Mouse (Mus musculus): Measurements from ENCODE around the gene Samd10. TPM values are rescaled to one million over a fixed set of nuclear protein-coding genes. Genes with fewer than 3 reads are reported as not detected.
A peak's percentile ranks its signal among the peaks of the same experiment; 100 is the strongest.

Samd10 gene
- total RNA-seq (2021) = 1 to 10 TPM in 1 of 2 experiments, under 1 TPM in 1; 0.69 to 1.0 TPM
- long read RNA-seq, experiment 1, partial matches to known transcripts = 0 of 1 reads
- long read RNA-seq, experiment 1, other reads (novel, unspliced or antisense) = 0 of 1 reads
- long read RNA-seq, experiment 2, partial matches to known transcripts = 1 of 3 reads
- long read RNA-seq, experiment 2, other reads (novel, unspliced or antisense) = 0 of 3 reads

DNA sequence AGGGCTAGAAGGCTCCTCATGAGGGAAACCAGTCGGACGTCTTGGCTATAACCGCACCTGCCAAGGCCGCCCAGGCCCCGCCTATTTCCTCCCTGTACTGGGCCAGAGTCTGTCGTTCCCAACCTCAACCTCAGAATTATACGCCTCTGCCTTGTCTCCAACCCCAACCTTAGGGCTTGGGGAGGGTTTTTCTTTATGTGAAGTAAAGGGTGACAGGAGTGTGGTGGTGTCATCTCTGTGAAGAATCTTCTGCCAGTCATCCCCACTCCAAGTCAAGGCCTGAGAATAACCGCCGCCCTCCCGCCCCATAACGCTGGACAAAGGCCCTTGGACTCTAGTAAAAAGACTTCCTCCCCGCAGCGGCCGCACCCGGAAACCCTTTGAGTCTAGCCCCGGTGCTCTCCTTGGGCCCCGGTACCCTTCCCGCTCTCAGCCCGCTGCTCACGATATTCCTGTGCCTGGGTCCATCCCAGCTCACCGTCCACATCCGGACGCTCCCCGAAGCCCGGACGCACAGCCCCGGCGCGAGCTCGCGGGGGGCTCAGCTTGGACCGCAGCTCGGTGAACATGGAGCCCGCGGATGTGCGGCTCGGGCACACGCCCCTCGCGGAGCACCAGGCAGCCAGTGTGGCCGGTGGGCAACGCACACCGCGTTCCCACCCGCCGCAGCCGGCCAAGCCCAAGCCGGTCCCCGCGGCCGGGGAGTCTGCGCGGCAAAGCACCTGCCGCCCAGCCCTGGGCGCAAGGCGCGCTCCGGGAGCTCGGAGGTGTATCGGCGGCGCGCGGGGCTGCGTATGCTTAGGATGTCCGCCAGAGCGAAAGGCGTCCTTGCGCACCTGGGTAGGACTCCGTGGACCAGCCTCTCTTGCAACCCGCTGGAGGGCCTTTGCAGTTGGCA lies at the start of gene Samd10:
Gene Samd10, minus strand, starts transcription at position 759 of the 898 bp plus-strand sequence.
- intact Hi-C loops (cut with DNase I) = loop anchor here (10.0 kb wide), 1 partner anchor 414 kb away; the partner anchor contains the start of gene Ppdpf
- peak in 1 of 2 experiments; percentile 46 for DNase-seq

DNA sequence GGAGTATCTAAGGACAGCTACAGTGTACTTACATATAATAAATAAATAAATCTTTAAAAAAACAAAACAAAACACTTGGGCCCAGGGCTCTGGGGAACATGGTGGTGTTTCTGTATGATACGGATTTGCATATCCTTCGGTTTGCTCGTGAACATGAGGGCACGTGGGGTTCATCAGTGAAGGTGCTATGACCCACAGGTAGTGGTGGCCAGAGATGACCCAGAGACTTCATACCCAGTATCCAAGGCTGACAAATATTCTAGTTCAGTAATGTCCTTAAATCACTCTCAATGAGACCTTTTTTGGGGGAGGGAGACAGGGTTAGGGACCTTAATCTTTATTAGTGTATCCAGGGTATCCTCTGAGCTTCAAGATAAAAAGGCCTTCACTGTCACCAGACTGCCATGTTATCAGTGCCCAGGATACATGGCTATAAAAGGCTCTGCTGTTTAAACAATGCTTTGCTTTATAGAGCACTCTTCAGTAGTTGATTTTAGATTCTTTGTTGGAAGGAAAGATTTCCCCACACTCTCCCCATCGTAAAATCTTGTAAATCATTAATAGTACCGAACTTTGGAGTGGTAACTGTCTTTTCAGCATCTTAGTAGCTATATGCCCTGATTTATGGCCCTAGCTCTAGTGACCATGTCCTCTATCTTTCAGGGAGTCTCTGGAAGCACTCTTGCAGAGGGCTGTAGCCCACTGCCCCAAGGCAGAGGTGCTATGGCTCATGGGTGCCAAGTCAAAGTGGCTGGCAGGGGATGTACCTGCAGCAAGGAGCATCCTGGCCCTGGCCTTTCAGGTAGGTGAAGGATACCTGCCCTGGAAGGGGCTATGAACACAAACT lies 47.8 kb upstream of the Samd10 start:
- DNase-seq = no peak
- intact Hi-C loops (cut with DNase I) = no loop called here

DNA sequence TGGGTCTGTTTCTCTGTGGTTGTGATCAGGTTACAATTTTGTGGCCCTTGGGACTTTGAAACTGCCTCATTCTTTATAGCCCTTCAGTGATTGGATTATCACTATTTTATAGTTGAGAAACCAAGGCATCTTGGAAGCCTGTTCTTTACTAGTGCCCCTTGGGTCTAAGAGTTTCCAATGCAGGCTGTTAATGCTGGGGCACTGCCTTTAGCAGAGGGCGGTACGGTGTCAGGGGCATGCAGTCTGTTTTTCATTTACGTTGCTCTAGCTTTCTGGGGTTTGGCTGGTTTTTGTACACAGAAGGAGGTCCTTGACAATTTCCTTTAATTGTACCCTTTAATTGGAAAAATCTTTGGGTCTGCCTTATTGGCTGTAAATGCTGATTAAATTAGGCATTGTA lies 46.7 kb upstream of the Samd10 start:
- no peak for DNase-seq
- intact Hi-C loops (cut with DNase I) = no loop called here

DNA sequence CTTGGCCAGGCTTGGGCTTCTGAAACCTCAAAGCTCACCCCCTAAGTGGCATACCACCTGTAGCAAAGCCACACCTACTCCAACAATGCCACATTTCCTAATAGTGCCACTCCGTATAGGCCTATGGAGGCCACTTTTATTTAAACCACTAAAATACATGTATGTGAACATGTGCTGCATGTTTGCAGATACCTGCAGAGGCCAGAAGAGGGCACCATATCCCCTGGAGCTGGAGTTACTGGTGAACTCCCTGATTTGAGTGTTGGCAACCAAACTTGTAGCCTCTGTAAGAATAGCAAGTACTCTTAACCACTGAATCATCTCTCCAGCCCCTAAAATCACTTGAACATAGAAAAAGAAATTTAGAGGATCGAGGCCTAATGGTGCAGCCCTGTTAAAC lies 45.3 kb upstream of the Samd10 start:
- intact Hi-C loops (cut with DNase I) = no loop called here
- DNase-seq = no peak

DNA sequence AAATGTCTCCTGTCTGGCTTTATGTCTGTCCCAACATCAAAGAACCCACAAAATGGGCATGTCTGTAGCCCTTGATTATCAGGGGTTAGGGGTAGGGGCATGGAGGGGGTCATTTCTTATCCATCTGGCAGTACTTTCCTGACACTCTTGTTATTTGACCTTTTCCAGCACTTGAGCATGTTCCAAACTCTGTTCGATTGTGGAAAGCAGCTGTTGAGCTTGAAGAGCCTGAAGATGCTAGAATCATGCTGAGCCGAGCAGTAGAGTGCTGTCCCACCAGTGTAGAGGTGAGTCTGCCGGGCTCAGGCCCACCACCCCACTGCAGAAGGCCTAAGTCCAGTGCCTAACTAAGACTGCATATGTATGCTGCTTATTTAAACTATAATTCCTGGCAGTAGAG lies 36.9 kb upstream of the Samd10 start:
- DNase-seq = no peak
- intact Hi-C loops (cut with DNase I) = no loop called here

DNA sequence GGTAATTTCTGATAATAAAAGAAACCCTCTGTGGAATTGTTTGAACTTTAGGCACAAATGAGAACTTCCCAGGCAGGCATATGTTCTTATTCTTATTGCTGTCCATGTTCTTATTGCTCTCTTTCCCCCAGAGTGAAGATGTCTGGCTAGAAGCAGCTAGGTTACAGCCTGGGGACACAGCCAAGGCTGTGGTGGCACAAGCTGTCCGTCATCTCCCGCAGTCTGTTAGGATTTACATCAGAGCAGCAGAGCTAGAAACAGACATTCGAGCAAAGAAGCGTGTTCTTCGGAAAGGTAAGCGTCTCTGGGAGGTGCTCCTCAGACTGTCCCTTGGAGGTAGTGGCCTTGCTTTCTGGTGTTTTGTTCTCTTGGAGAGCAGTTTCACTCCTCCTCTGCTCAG lies 33.6 kb upstream of the Samd10 start:
- intact Hi-C loops (cut with DNase I) = no loop called here
- DNase-seq = no peak

DNA sequence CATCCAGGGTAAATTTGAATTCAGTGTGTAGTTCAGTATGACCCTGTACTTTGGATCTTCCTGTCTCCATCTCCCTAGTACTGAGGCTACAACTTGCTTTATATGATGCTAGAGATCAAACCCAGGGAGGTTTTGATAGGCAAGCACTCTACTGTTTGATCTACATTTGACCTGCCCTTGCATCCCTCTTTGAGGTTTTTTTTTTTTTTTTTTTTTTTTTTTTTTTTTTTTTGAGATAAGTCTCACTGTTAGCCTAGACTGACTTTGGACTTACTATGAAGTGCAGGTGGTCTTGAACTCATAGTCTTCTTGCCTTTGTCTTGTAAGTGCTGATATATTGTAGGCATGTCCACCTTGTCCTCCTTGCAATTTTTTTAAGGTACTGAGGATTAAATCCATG lies 29.5 kb upstream of the Samd10 start:
- intact Hi-C loops (cut with DNase I) = no loop called here
- no peak for DNase-seq

DNA sequence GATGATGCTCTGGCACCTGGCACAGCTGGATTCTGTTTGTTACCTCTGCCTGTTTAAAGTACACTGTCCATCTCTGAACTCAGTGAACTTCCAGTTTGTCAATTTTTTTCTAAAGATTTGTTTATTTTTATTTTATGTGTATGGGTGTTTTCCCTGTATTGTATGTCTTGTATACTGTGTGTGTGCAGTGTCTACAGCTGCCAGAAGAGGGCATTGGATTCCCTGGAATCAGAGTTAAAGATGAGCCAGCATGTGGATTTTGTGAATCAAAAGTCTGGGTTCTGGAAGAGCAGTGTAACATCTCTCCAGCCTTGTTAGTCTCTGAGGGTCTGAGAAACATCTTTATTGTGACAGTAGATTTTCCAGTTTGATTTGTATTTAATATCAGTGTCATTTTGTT lies 24.4 kb upstream of the Samd10 start:
- intact Hi-C loops (cut with DNase I) = no loop called here
- DNase-seq = no peak

DNA sequence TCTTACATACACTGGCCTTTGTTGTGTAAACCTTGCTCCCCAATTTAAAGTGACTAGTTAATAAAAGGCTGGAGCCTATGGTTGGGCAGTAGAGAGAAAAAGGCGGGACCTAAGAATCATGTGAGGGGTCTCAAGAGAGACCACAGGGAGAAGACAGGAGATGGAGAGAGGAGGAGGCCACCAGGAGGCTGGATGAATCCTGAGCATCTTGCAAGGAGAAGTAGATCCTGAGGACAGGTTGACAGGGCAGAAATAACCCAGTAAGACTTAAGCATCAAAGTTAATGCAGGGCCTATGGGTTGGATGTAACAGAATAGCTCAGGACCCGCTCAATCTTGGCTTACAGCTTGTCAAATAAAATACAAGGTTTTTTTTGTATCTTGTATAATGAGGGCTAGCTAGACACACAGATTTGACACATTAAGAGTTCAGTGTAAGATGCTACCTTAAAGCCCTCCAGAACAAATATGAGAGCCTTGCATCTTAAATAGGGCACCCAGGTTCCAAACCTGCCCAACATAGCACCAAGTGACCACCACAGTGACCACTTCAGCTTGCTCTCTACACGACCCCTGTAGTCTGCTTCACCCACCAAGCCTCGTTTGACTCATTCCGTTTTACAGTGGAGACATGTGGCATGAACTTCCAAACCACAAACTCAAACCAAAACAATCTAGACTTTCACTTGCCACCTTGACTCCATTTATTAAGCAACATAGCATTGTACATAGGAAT lies 19.9 kb upstream of the Samd10 start:
- no peak for DNase-seq
- intact Hi-C loops (cut with DNase I) = no loop called here

DNA sequence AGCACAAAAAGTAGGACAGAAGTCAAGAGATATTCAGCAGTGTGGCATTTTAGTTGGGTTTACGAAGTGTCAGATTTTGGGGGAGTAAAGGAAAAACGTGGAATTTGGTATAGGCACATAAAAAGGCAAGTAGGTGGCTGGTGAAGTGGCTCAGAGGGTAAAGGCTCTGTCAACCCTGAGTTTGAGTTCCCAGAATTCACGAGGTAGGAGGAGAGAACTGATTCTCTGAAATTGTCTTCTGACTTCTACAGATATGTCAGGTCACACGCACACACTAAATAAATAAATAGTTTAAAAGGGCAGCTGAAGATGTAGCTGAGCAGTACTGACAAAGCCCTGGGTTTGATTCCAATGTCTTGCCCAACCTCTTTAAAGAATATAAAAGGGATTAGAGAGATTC lies 3.4 kb upstream of the Samd10 start:
- intact Hi-C loops (cut with DNase I) = no loop called here
- DNase-seq = no peak

DNA sequence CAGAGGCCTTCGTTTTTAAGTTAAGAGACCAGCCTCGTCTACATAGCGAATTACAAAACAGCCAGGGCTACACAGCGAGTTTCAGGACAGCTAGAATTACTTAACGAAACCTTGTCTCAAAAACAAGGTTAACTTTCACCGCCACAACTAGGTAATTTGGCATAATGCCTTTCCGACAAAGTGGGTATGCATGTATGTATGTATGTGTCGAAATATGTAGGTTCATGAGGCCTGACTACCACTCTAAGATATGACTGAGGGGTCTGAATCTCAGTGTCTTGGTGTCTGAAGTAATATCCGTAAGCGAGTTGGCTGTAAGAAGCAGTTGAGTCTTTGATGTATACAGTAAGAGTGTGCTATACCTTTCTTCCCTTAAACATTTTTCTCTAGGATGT lies 2.7 kb upstream of the Samd10 start:
- intact Hi-C loops (cut with DNase I) = no loop called here

DNA sequence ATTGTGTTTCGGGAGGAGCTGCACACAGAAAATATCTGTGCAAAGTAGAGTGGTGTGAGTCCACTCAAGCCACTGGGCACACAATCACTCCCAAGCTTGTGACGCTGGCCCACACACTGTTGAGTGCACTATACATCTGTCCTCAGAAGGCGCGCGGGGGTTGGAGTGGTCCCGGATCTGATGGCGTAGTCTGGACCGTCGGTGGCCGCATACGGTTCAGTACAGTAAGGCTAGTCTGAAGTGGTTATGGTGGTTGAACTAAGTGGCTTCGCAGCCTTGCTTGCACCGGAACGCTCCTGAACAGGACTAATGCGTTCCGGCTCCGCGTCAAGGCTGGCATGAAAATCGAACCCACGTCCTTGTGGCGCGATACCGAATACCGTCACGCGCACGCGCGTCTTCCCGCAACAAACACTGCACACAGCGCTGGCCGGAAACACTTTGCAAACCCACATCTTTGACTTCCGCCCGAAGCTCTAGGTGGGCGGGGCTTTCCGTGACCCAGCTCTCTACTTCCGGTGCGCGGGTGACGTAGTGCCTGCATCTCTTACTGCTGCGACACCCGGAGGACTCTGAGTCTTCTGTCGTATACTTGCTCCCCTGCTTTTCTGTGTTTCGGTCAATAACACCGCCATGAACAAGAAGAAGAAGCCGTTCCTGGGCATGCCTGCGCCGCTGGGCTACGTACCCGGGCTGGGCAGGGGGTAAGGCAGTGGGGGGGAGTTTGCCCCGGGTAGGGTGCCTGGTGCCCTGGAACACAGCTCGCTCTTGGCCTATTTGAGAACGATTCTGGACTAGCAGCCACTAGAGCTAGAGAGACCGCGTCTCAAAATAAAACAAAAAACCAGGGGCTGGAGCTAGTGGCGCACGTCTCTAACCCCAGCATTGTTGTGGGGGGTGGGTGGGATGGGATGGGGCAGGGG lies 2.1 kb upstream of the Samd10 start:
- peak; percentile 93 to 95 for DNase-seq
- intact Hi-C loops (cut with DNase I) = no loop called here

More for the DNA sequence above, 2.7 kb upstream of the Samd10 start:
- no peak for DNase-seq

DNA sequence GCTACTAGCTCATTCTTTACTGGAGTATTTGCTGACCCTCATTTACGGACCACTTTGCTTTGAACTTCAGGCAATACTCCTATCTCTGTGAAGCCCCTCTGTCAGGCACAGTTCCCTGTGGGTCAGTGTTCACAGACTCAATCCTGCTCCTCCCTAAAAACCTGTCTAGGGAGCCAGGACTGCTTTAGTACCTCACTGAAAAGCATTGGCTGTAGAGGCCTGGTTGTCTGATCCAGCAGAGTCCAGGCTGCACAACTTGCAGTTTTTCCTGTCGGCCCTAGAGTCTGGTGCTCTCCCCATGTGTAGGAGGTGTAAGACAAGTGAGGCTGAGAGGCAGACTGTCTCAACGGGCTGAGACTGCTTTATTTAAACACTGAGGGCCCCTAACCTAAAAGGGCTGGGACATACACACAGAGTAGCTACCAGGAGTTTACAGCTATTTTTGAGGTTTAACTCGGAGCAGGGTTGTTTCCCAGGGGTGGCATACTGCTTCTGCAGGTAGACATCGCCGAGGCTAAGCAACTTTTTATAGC lies 1.3 kb upstream of the Samd10 start:
- intact Hi-C loops (cut with DNase I) = no loop called here
- DNase-seq = no peak

DNA sequence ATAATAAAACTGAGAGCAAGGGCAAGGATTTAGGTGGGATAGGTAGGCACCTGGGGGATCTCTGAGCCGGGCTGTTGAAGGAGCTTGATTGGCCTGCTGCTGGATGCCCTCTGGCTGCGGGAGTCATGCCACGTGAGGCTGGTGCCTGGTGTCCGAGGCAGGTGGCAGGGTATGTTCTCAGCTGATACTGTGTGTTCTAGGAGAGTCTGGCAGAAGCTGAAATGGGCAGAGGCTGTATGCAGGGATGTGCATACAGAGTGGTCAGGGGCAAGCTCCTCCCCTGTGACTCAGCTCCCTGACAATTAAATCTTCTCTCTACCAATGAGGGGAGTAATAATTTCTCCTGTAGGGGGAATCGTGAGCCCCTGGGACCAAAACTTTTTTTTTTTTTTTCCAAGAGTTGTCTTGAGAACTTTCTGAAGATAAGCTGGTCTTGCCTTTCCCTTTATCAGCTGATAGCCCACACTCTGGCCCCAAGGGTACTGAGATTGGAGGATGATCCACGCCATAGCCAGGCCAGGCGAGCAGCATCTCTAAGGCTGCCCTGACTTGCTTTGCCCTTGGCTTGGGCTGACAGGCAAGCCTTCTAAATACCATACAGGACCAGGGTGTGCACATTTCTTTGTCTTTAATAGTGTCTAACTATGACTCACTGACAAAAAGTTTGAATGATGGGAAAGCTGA lies 1.5 kb downstream of the Samd10 start:
- intact Hi-C loops (cut with DNase I) = loop anchor here (10.0 kb wide), 1 partner anchor 413 kb away; the partner anchor contains the start of gene Ppdpf
- DNase-seq = no peak

DNA sequence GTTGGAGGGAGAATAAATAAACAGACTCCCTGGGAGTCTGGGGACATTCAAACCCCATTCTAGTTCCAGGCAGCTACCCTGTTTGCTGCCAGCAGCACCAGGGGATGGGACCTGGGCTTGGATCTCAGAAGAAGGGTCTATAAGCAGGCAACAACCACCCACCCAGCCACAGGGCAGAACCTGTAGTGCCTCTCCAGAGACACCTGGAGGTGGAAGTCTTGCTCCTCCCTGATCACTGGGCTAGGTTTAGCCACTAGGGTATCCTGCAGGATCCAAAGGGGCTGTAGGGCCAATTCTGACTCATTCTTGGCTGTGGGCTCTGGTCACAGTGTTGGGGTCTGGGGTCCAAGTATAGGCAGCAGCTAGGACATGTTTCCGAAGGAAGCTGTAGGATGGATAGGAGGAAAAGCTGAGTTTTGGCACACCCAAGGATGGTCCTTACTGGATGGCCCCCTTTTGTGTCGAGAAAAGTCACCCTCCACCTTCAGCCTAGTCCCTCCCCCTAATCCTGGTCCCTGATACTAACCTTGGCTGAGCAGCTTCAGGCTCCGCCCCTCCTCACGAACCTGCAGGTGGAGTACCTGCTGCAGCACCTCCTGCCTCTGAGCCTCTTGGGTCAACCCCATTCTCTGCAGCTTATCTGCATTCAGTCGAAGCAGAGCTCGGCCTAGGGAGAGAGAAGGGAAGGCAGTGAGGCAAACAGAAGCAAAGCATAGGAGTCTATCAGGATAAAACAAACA lies 2.6 kb downstream of the Samd10 start:
- intact Hi-C loops (cut with DNase I) = loop anchor here (10.0 kb wide), 1 partner anchor 412 kb away; the partner anchor contains the start of gene Ppdpf

DNA sequence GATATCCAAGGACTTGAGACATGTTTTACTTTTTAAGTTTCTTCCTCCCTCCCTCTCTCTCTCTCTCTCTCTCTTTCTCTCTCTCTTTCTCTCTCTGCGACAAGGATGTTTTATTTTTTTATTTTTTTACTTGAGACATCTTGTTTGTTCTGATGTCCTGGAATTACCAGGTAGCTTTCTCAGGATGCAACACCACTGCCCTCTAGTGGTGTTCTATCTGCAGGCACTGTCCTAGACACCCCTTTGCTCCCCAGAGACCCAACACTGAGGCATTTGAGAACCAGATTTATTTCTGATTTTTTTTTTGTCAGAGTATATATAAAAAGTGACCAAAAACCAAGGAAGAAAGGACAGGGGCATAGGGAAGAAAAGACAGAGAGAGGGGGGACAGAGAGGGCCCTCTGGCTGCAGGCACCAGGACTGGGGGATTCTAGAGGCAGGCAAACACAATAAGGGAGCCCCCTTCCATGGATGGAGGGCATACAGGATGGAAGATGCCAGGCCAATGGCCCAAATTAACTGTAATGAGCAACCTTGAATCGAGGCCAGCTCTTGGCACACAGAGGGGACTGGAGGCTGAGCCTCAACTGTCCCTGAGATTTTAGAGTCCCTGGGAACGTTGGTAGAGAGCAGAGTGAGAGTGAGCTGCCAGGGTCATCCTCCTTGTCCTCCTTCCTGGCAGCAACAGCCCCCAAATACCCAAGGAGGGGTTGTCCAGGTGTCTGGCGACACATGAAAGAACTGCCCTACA lies 3.9 kb downstream of the Samd10 start:
- DNase-seq = no peak

More for the DNA sequence above, 2.6 kb downstream of the Samd10 start:
- DNase-seq = no peak

DNA sequence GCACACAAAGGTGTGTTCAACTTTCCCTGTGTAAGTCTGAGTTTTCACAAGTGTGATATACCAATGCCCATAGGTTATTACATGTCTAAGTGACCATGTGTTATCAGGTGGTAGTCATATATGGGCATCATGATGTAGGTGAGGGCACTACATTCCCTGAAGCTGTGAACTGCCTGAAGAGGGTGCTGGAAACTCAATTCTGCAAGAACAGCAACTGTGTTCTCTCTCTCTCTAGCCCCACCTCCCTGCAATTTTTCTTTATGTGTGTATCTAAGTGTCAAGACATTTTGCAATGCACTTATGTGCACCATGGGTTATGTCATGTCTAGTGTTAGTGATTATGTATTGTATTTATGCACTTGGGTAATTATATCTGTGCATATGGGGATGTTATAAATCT lies 5.1 kb downstream of the Samd10 start:
- intact Hi-C loops (cut with DNase I) = loop anchor here (10.0 kb wide), 1 partner anchor 409 kb away; the partner anchor contains the start of gene Ppdpf
- DNase-seq = no peak

More for the DNA sequence above, 3.9 kb downstream of the Samd10 start:
- intact Hi-C loops (cut with DNase I) = loop anchor here (1.0 to 10.0 kb wide), 2 partner anchors 203 to 410 kb away; partner anchors contain the start of gene Ppdpf

Data from gastrocnemius, postnatal 36 days (tissue).